Mouse (Mus musculus): Measurements from ENCODE around the gene Usp13. TPM values are rescaled to one million over a fixed set of nuclear protein-coding genes. Genes with fewer than 3 reads are reported as not detected.

Gene Usp13
- total RNA-seq (2021), result 100 to 1,000 TPM; 125 to 134 TPM
- long read RNA-seq, experiment 1, full-length matches to known transcripts, result 148 of 202 reads
- long read RNA-seq, experiment 1, partial matches to known transcripts, result 12 of 202 reads
- long read RNA-seq, experiment 1, other reads (novel, unspliced or antisense), result 42 of 202 reads
- long read RNA-seq, experiment 2, full-length matches to known transcripts, result 127 of 192 reads
- long read RNA-seq, experiment 2, partial matches to known transcripts, result 26 of 192 reads
- long read RNA-seq, experiment 2, other reads (novel, unspliced or antisense), result 39 of 192 reads

- peak; percentile 80 for DNase-seq
Measured at GRCm38 (mm10) chr3:32817357-32818326, at the start of gene Usp13. Gene Usp13, plus strand, starts transcription at chr3:32817546.

GRCm38 (mm10) chr3:32770781-32771180 is 46.6 kb upstream of the Usp13 start:
- no peak for DNase-seq

- DNase-seq, result no peak
Measured at GRCm38 (mm10) chr3:32817001-32817356, 367 bp upstream of the Usp13 start.

DNA sequence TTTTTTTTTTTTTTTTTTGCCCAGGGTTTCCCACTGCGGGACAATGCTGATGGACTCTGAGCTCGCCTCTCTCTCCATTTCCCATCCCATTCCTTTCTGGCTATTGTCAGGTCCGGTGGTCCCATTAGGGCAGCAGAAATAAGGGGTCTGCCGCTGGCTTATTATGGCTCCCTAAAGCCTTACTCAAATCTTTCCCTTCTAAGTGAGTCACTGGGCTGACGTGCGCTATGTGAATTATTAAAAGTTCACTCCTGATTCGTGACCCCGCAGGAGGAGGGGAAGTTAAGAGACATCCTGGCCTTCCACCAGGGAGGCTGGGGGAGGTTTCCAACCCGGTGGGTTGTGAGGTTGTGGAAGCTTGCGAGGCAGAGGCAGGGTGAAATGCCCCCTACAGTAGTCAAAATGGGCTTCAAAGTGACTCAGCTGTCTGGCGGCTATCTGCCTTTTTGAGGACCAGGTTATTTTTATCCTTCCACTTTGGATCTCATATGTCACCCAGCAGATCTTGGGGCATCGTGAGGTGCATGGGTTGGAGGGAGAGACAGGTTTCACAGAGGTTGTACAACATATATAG is 1.1 kb downstream of the Usp13 start:
- DNase-seq, result peak; percentile 18

DNA sequence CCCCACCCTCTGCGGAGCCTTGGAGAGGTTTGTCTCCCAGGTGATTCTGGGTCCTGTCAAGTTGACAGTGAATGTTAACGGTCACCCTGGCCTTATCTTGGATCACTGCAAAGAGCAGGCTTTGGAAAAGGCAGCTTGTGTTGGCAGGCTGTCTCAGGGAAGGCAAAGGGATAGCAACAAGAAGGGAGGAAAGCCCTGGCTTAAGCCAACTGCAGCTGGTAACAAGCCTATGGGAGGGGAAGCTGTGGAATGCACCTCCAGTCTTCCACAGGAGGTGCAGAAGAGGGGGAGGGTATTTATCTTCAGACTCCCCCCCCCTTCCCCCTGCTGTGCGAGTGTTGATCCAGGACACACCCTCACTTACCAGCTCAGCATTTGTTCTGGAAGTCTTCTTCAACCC is 5.3 kb downstream of the Usp13 start:
- no peak for DNase-seq

DNA sequence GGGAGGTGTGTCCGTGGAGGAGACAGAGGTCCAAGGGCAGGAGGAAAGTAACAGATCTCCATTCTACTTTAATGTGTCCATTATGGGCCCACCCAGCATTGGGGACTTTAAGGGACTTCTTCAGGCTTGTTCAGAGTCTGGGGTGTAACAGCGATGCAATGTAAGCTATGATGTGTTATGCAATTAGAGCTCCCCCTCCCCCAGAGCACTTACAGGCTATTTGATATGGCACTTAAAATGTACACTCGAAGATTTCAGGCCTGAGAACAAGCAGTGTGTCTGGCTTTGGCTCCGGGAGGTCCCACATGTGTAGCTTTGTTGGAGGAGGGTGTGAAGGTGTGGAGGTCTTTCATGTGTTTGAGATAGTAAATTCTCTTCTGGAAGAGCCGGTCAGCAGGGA is 7.6 kb downstream of the Usp13 start:
- no peak for DNase-seq

DNA sequence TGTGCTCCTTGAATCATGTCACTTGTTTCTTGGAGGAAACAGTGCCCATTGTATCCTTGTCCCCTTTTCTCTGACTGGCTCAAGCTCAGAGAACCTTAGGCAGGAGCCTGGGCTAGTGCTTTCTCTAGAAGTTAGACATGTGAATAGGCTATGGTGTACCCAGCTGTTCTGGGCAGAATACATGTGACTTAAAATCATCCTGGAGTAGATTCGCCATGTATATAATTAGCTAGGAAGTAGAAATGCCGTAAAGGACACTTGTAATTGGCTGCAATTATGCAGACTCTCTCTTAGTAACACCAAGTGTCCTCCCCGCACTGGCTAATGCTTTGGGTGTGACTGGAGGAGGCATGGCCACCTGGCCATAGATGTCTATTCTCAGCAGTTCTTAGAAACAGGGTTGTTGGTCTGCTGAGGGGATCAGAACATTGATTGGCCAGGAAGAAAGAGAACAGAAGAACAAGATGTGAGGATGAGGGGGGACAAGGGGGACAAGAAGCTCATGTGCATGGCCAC is 8.7 kb downstream of the Usp13 start:
- DNase-seq, result no peak

DNA sequence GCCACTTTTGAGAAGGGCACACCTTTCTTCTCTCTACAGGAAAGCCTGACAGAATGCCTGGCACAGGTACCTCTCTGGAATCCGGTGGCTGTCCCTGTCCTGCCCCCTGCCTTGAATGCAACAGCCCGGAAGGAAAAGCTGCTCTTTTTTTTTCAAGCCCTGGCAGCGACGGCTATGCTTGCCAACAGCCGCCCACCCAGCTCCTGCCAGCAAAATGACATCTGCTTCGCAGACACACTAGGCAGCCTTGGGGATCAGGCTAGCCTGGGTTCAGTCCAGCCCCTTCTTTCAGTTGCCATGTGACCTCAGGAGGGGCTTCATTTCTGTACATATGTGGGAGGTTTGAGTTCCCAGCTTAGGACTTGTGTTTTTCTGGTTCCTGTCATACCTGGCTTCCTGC is 9.4 kb downstream of the Usp13 start:
- no peak for DNase-seq

DNA sequence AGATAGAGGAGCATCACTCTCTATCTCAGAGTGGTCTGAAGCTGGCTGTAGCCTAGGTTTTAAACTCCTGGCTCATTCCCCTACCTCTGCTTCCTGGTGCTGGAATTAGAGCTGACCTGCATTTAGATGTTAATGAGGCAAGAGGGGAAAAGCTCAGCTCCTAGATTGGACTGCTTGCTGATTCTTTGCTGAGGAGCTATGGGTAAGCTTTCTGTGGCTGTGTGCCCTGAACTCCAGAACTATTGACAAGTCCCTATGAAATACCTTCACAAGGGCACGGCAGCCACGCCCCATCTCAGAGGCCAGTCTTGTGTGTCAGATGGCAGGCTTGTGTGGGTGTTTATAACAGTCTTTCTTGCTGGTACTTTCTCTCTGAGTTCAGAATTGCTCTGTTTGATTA is 16.5 kb downstream of the Usp13 start:
- no peak for DNase-seq

GRCm38 (mm10) chr3:32837847-32838246 is 20.5 kb downstream of the Usp13 start:
- no peak for DNase-seq

GRCm38 (mm10) chr3:32856362-32857107 is 39.2 kb downstream of the Usp13 start:
- no peak for DNase-seq

- DNase-seq, result no peak
Measured at GRCm38 (mm10) chr3:32871081-32871480, 53.7 kb downstream of the Usp13 start.

DNA sequence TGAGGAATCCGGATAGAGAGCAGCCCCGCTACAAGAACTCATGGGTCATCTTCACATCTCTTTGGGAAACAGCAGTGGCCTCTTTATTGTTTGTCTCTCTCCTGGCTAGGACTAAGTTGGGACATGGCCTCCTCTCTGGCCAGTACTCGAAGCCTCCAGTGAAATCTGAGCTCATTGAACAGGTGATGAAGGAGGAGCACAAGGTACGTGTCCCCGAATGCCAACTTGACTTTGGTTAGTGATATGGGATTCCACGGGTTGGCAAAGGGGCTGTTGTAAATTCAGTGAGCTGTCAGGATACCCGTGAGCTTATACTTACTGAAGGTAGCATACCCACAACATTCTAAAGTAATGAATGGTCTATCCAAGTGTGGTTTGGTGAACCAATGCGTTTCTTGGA is 69.0 kb downstream of the Usp13 start:
- no peak for DNase-seq

DNA sequence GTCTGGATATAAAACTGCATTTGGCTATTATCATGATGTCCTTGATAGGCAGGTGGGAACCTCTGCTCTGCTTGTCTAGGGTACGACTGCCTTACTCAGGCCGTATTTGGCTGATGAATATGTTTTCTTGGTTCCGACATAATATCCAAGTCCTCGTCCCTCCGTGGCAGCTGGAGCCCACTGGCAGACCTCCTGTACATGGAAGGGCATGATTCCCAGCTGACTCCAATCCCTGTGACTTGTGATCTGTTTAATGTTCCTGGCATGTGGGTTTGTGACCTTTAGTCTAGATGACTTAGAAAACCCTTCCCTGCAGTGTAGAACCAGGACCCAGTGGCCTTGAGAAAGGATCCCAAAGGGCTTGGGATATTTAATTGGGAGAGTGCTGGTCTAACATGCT is 71.5 kb downstream of the Usp13 start:
- no peak for DNase-seq

DNA sequence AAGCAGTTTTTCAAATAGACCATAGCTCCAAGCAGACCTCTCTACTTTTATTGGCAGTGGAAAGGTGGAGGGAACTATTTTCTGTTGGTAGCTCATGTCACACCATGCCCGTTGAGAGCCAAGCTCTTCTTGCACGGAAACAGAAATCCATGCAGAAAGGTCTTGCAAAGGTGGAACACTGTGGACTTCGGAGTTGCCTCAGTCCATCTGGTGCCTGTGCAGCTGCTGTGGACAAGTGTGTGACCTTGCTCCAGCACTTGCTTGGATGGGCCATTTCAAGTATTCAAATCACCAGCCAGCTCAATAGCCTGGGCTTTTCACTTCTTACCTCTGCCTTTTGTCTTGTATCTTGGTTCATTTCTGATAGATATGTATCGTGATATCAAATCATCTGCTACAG is 72.8 kb downstream of the Usp13 start:
- DNase-seq, result no peak

- DNase-seq, result no peak
Measured at GRCm38 (mm10) chr3:32903462-32903861, 86.1 kb downstream of the Usp13 start.

GRCm38 (mm10) chr3:32904599-32904998 is 87.3 kb downstream of the Usp13 start:
- no peak for DNase-seq

DNA sequence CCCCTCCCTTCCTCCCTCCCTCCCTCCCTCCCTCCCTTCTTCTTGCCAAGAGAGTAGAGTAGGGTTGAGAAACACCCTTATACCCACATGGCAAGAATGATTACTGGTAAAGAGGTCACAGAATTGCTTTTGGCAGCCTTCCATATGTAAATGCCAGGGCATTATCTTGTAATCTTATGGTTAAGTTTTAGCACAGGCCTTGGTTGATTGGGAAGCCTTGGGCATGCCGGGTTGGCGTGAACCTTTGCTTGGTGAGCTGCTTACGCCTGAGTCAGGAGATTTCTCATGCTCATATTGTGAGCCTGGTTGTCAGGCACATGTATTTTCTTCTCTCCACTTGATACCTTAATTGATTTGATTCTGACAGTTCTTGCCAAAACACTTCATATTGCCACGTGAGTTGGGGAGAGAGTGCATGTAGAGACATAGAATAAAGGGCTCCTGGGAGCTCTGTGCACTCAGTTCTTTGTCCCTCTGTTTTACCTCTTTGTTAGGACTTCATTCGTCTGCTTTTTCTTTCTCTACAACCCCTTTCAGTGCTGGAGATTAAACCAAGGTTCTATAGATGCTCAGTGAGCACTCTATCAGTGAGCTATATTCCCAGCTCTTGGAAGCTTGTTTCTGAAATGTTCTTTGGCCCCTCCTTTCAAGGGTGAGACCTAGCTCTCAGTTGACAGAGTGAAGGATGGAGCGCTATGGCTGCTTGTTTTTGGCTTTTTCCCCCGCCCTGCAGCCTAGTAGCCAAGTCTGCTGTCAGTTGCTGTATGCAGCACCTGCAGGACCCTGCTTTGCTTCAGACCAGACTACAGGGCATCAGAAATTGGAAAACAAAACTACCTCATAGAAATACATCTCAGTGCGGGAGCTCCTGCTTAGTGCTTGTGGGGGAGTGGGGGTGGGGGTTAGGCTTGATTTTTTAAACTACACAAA is 88.8 kb downstream of the Usp13 start:
- DNase-seq, result no peak

DNA sequence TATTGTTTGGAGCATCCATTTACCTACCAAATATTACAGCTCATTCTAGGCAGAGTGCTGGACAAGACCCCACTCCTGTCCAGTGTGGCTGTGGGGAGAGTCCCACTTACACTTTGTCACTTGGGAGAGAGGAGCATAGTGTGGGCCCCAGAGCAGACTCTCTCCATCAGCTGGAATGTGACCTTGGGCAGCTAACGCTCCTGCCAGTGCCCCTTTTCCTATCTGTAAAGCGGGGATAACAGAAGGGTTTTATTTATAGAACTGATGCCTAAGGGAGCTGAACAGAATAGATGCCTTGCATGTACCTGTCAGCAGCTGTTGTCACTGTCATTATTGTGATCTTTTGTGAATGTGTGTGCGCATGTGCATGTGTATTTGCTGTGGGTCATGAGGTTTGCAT is 91.1 kb downstream of the Usp13 start:
- DNase-seq, result no peak

GRCm38 (mm10) chr3:32910071-32910551 is 92.8 kb downstream of the Usp13 start:
- DNase-seq, result no peak

GRCm38 (mm10) chr3:32924168-32924567 is 106.8 kb downstream of the Usp13 start:
- DNase-seq, result no peak
